Mouse (Mus musculus) kidney, postnatal 10 days (tissue): ENCODE measurements around the gene Knop1.

Experiments used
- DNase-seq: peaks from one replicate; pipeline ENCODE4 v3.0.0; 2021; ENCODE audit warnings: mixed read lengths

Knop1 gene

GRCm38 (mm10) chr7:118855877-118856304 lies at the start of gene Knop1:
Gene Knop1 (minus strand): TSS chr7:118856254.
- DNase-seq, result no peak

- DNase-seq, result no peak
Measured at GRCm38 (mm10) chr7:118904530-118904929, 48.5 kb upstream of the Knop1 start.

- no peak for DNase-seq
Measured at GRCm38 (mm10) chr7:118903879-118904278, 47.8 kb upstream of the Knop1 start.

- peak; percentile 74 for DNase-seq
Measured at GRCm38 (mm10) chr7:118902944-118903343, 46.9 kb upstream of the Knop1 start.

- no peak for DNase-seq
Measured at GRCm38 (mm10) chr7:118900090-118900489, 44.0 kb upstream of the Knop1 start.

- no peak for DNase-seq
Measured at GRCm38 (mm10) chr7:118898063-118898462, 42.0 kb upstream of the Knop1 start.

- DNase-seq, result no peak
Measured at GRCm38 (mm10) chr7:118895469-118896450, 39.7 kb upstream of the Knop1 start.

- DNase-seq, result no peak
Measured at GRCm38 (mm10) chr7:118889046-118889680, 33.1 kb upstream of the Knop1 start.

GRCm38 (mm10) chr7:118887303-118888055 lies 31.4 kb upstream of the Knop1 start:
- no peak for DNase-seq

- no peak for DNase-seq
Measured at GRCm38 (mm10) chr7:118884969-118885368, 28.9 kb upstream of the Knop1 start.

- DNase-seq, result no peak
Measured at GRCm38 (mm10) chr7:118883957-118884356, 27.9 kb upstream of the Knop1 start.

- DNase-seq, result no peak
Measured at GRCm38 (mm10) chr7:118879466-118880029, 23.5 kb upstream of the Knop1 start.

- no peak for DNase-seq
Measured at GRCm38 (mm10) chr7:118865362-118865761, 9.3 kb upstream of the Knop1 start.

GRCm38 (mm10) chr7:118858640-118859039 lies 2.6 kb upstream of the Knop1 start:
- no peak for DNase-seq

GRCm38 (mm10) chr7:118855171-118855876 lies 730 bp downstream of the Knop1 start, which contains the start of gene Iqck:
Gene Iqck (plus strand): TSS chr7:118855752.
- peak; percentile 96 for DNase-seq

GRCm38 (mm10) chr7:118854606-118855005 lies 1.4 kb downstream of the Knop1 start:
- no peak for DNase-seq

- no peak for DNase-seq
Measured at GRCm38 (mm10) chr7:118852611-118853010, 3.4 kb downstream of the Knop1 start.

GRCm38 (mm10) chr7:118851571-118851970 lies 4.5 kb downstream of the Knop1 start:
- peak; percentile 33 for DNase-seq

GRCm38 (mm10) chr7:118850676-118851290 lies 5.3 kb downstream of the Knop1 start:
- peak; percentile 33 for DNase-seq

GRCm38 (mm10) chr7:118849543-118850250 lies 6.4 kb downstream of the Knop1 start:
- DNase-seq, result no peak

- peak; percentile 68 for DNase-seq
Measured at GRCm38 (mm10) chr7:118848796-118849195, 7.3 kb downstream of the Knop1 start.
